Mouse (Mus musculus) midbrain, embryonic 12.5 days (tissue): Measurements from ENCODE around the gene Mei1. TPM values are rescaled to one million over a fixed set of nuclear protein-coding genes. Genes with fewer than 3 reads are reported as not detected.

Experiments used
- ATAC-seq: fragments of 200-750 bp; cut with Nextera tagmentation; 2 replicates; pipeline ENCODE4 v1.8.0; 2017; ENCODE audit warnings: low read depth, moderate TSS enrichment, moderate library complexity; ENCODE audit not compliant: low FRiP score
- H3K27ac ChIP-seq: fragments of 300-500 bp; sonication (generic); replicated peaks from 2 replicates; pipeline ENCODE4 v1.5.1; 2016; ENCODE audit warnings: mild to moderate bottlenecking
- H3K27me3 ChIP-seq: fragments of 300-500 bp; sonication (generic); 2 replicates; pipeline ENCODE4 v1.6.1; 2016; ENCODE audit warnings: mild to moderate bottlenecking
- H3K36me3 ChIP-seq: fragments of 300-500 bp; sonication (generic); 2 replicates; pipeline ENCODE4 v1.6.1; 2016
- H3K4me1 ChIP-seq: fragments of 300-500 bp; sonication (generic); 2 replicates; pipeline ENCODE4 v1.6.1; 2016
- H3K4me2 ChIP-seq: fragments of 300-500 bp; sonication (generic); replicated peaks from 2 replicates; pipeline ENCODE4 v1.6.1; 2016; ENCODE audit warnings: mild to moderate bottlenecking, moderate library complexity
- H3K4me3 ChIP-seq: fragments of 300-500 bp; sonication (generic); 2 replicates; pipeline ENCODE4 v1.5.1; 2016; ENCODE audit warnings: mild to moderate bottlenecking
- H3K9ac ChIP-seq: fragments of 300-500 bp; sonication (generic); replicated peaks from 2 replicates; pipeline ENCODE4 v1.6.1; 2016; ENCODE audit warnings: mild to moderate bottlenecking, moderate library complexity
- H3K9me3 ChIP-seq: fragments of 300-500 bp; sonication (generic); 2 replicates; pipeline ENCODE4 v1.6.1; 2016; ENCODE audit warnings: mild to moderate bottlenecking
- WGBS: fragments of 180-500 bp; shearing (Covaris S2); methylation state at CpG from one replicate; pipeline ENCODE4 v1.1.7; 2016; 5-methylcytosine and 5-hydroxymethylcytosine counted together
- polyA plus RNA-seq: library from polyadenylated mRNA; unstranded; fragments of >200 nt; fragmentation: Nextera tagmentation; extraction: Ambion mirVana; gene quantifications from 2 replicates; pipeline ENCODE4 v1.2.1, GENCODE M21; 2016

Gene Mei1
- polyA plus RNA-seq, 1 experiment from 2014 or later: 0.05 TPM

- H3K36me3 ChIP-seq: peaks cover 16% of the 10 kb centered on the region
- H3K9me3 ChIP-seq: no peaks in the 10 kb centered on the region
- ATAC-seq: peak; percentile 87
Observed at GRCm38 (mm10) chr15:82047080-82047883, 22.5 kb upstream of the Mei1 start, which contains the start of gene Snu13. Gene Snu13 (minus strand): TSS chr15:82047598.

GRCm38 (mm10) chr15:82052544-82052943 lies 17.3 kb upstream of the Mei1 start:
- no peak overlapping the region for H3K4me2 ChIP-seq
- 77% methylated on average over 5 of the region's 5 CpGs for WGBS
- H3K36me3 ChIP-seq: no peaks in the 10 kb centered on the region
- no peak for ATAC-seq
- no peaks in the 10 kb centered on the region for H3K9me3 ChIP-seq
- no peak overlapping the region for H3K27ac ChIP-seq
- no peak overlapping the region for H3K9ac ChIP-seq
- H3K4me3 ChIP-seq: no peak overlapping the region
- no peaks in the 10 kb centered on the region for H3K4me1 ChIP-seq
- 0 out of 2 replicates have a peak, but pooled peaks cover 7% of the 10 kb centered on the region for H3K27me3 ChIP-seq

More at GRCm38 (mm10) chr15:82047080-82047883, 22.5 kb upstream of the Mei1 start, which contains the start of gene Snu13:
- Histone ChIP-seq H3K9ac (peak within 1 kb of the TSS; percentile 97), H3K4me2 (peak within 1 kb of the TSS; percentile 98), H3K27ac (peak within 1 kb of the TSS; percentile 88), H3K27me3 (0 out of 2 replicates have a peak, but pooled peaks cover 4% of the 10 kb centered on the region), H3K4me3 (peak within 1 kb of the TSS; percentile 100), H3K4me1 (peaks cover 14% of the 10 kb centered on the region)
- WGBS: 2% methylated on average over 74 of the region's 74 CpGs

GRCm38 (mm10) chr15:82058719-82059201 lies 11.0 kb upstream of the Mei1 start, which contains the start of gene 4930407I10Rik:
Gene 4930407I10Rik (plus strand): TSS chr15:82059151.
- H3K27ac ChIP-seq: no peak within 1 kb of the TSS
- ATAC-seq: no peak
- no peak within 1 kb of the TSS for H3K4me2 ChIP-seq
- H3K36me3 ChIP-seq: no peaks in the 10 kb centered on the region
- no peak within 1 kb of the TSS for H3K4me3 ChIP-seq
- H3K27me3 ChIP-seq: peaks cover 28% of the 10 kb centered on the region; the same call in 1 of the 2 replicates
- 79% methylated on average over 1 of the region's 1 CpGs for WGBS
- no peak within 1 kb of the TSS for H3K9ac ChIP-seq
- no peaks in the 10 kb centered on the region for H3K9me3 ChIP-seq
- no peaks in the 10 kb centered on the region for H3K4me1 ChIP-seq

GRCm38 (mm10) chr15:82063909-82064308 lies 5.9 kb upstream of the Mei1 start:
- no peak overlapping the region for H3K27ac ChIP-seq
- no peak for ATAC-seq
- H3K9me3 ChIP-seq: no peaks in the 10 kb centered on the region
- no peaks in the 10 kb centered on the region for H3K4me1 ChIP-seq
- H3K9ac ChIP-seq: no peak overlapping the region
- no peak overlapping the region for H3K4me3 ChIP-seq
- H3K36me3 ChIP-seq: no peaks in the 10 kb centered on the region
- WGBS: 82% methylated on average over 14 of the region's 14 CpGs
- no peak overlapping the region for H3K4me2 ChIP-seq
- H3K27me3 ChIP-seq: peaks cover 47% of the 10 kb centered on the region

- no peak for ATAC-seq
- Histone ChIP-seq H3K4me2 (no peak overlapping the region), H3K27ac (no peak overlapping the region), H3K27me3 (peaks cover 57% of the 10 kb centered on the region), H3K4me1 (0 out of 2 replicates have a peak, but pooled peaks cover 4% of the 10 kb centered on the region), H3K9ac (no peak overlapping the region), H3K36me3 (no peaks in the 10 kb centered on the region), H3K4me3 (no peak overlapping the region), H3K9me3 (no peaks in the 10 kb centered on the region)
- WGBS: 23% methylated on average over 7 of the region's 7 CpGs
Observed at GRCm38 (mm10) chr15:82065511-82065910, 4.3 kb upstream of the Mei1 start.

- no peaks in the 10 kb centered on the region for H3K36me3 ChIP-seq
- no peak overlapping the region for H3K4me2 ChIP-seq
- no peak for ATAC-seq
- peaks cover 42% of the 10 kb centered on the region for H3K27me3 ChIP-seq
- WGBS: 91% methylated on average over 26 of the region's 26 CpGs
- 0 out of 2 replicates have a peak, but pooled peaks cover 4% of the 10 kb centered on the region for H3K4me1 ChIP-seq
- H3K27ac ChIP-seq: no peak overlapping the region
- H3K4me3 ChIP-seq: no peak overlapping the region
- H3K9ac ChIP-seq: no peak overlapping the region
- no peaks in the 10 kb centered on the region for H3K9me3 ChIP-seq
Observed at GRCm38 (mm10) chr15:82071816-82072469, 2.1 kb downstream of the Mei1 start.

GRCm38 (mm10) chr15:82073490-82073889 lies 3.7 kb downstream of the Mei1 start:
- WGBS: 87% methylated on average over 7 of the region's 7 CpGs
- ATAC-seq: no peak
- Histone ChIP-seq H3K4me3 (no peak overlapping the region), H3K4me2 (no peak overlapping the region), H3K9ac (no peak overlapping the region), H3K27me3 (peaks cover 39% of the 10 kb centered on the region), H3K27ac (no peak overlapping the region), H3K4me1 (0 out of 2 replicates have a peak, but pooled peaks cover 4% of the 10 kb centered on the region), H3K36me3 (no peaks in the 10 kb centered on the region), H3K9me3 (no peaks in the 10 kb centered on the region)

GRCm38 (mm10) chr15:82079883-82080282 lies 10.1 kb downstream of the Mei1 start:
- Histone ChIP-seq H3K9ac (no peak overlapping the region), H3K36me3 (no peaks in the 10 kb centered on the region), H3K4me2 (no peak overlapping the region), H3K27ac (no peak overlapping the region), H3K9me3 (no peaks in the 10 kb centered on the region), H3K4me1 (no peaks in the 10 kb centered on the region), H3K27me3 (no peaks in the 10 kb centered on the region; the same call in 1 of the 2 replicates), H3K4me3 (no peak overlapping the region)
- ATAC-seq: no peak
- WGBS: 60% methylated on average over 10 of the region's 10 CpGs

GRCm38 (mm10) chr15:82081161-82081560 lies 11.4 kb downstream of the Mei1 start:
- no peak overlapping the region for H3K9ac ChIP-seq
- no peaks in the 10 kb centered on the region for H3K36me3 ChIP-seq
- H3K27me3 ChIP-seq: no peaks in the 10 kb centered on the region; the same call in 1 of the 2 replicates
- H3K4me3 ChIP-seq: no peak overlapping the region
- H3K4me2 ChIP-seq: no peak overlapping the region
- no peaks in the 10 kb centered on the region for H3K9me3 ChIP-seq
- 0 out of 2 replicates have a peak, but pooled peaks have one; percentile 52 for ATAC-seq
- H3K27ac ChIP-seq: no peak overlapping the region
- 33% methylated on average over 7 of the region's 7 CpGs for WGBS
- no peaks in the 10 kb centered on the region for H3K4me1 ChIP-seq

- Histone ChIP-seq H3K4me3 (no peak overlapping the region), H3K36me3 (no peaks in the 10 kb centered on the region)
Observed at GRCm38 (mm10) chr15:82085606-82086005, 15.8 kb downstream of the Mei1 start.

GRCm38 (mm10) chr15:82086131-82086530 lies 16.3 kb downstream of the Mei1 start:
- ATAC-seq: no peak
- WGBS: 83% methylated on average over 12 of the region's 12 CpGs
- Histone ChIP-seq H3K27me3 (peaks cover 6% of the 10 kb centered on the region; the same call in 1 of the 2 replicates), H3K36me3 (no peaks in the 10 kb centered on the region), H3K4me3 (no peak overlapping the region), H3K4me2 (no peak overlapping the region), H3K9ac (no peak overlapping the region), H3K4me1 (0 out of 2 replicates have a peak, but pooled peaks cover 3% of the 10 kb centered on the region), H3K27ac (no peak overlapping the region), H3K9me3 (no peaks in the 10 kb centered on the region)

More at GRCm38 (mm10) chr15:82085606-82086005, 15.8 kb downstream of the Mei1 start:
- Histone ChIP-seq H3K4me2 (no peak overlapping the region), H3K27ac (no peak overlapping the region), H3K9me3 (no peaks in the 10 kb centered on the region), H3K9ac (no peak overlapping the region), H3K27me3 (peaks cover 6% of the 10 kb centered on the region; the same call in 1 of the 2 replicates), H3K4me1 (0 out of 2 replicates have a peak, but pooled peaks cover 3% of the 10 kb centered on the region)
- 87% methylated on average over 9 of the region's 9 CpGs for WGBS
- no peak for ATAC-seq
